Mouse (Mus musculus) urinary bladder, adult 2 months (tissue): ENCODE measurements at regions not wholly inside any gene's neighbourhood (a gene's known extent, or its start where the extent isn't known, plus 50 kb on each side); places are given as distances from the start of the nearest gene placed in this dataset.

Experiments
- DNase-seq: peaks from one replicate; pipeline ENCODE4 v3.0.0; 2022; ENCODE audit warnings: low spot score

- DNase-seq: no peak
Observed at GRCm38 (mm10) chr13:107880551-107880950, 163.7 kb upstream of the Smim15 start.

GRCm38 (mm10) chr13:107879535-107879934 lies 164.7 kb upstream of the Smim15 start:
- DNase-seq: no peak

DNA sequence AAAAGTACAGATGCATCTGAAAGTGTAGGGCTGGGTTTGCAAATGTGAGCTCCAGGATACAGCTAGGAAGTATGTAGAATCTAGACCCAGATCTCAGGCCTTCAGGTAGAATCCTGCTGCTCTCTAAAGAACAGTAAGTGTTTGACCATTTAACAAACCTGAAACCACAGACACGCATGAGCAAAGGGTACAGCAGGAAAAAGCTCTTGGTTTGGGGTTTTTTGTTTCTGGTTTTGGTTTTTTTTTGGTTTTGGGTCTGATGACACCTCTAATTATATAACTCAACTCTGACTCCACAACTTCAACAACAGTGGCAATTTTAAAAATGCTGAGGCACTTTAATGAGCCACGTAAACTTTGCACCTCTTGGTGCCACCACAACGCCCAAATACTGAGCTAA lies 165.3 kb upstream of the Smim15 start:
- DNase-seq: no peak

DNA sequence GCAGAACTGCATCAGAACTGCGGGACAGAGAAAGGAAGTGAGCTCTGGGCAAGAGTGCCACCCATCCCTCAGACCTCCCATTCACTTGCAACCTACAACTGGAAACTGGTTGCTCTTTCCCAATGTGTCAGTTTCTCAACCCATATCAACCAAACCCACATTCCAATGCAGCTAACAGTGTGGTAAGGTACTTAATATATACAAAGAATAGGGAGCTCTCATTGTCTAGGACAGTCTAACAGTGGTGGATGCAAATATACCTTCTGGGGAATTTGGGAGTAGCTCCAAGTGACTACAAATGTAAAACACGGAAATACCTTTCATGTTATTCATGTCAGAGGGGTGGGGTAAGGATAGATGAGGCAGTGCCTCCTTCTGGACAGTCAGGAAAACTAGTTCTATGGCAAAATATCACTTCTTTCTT lies 171.0 kb upstream of the Smim15 start:
- DNase-seq: no peak

GRCm38 (mm10) chr13:107872574-107872973 lies 171.7 kb upstream of the Smim15 start:
- no peak for DNase-seq

GRCm38 (mm10) chr13:107872137-107872536 lies 172.1 kb upstream of the Smim15 start:
- no peak for DNase-seq

DNA sequence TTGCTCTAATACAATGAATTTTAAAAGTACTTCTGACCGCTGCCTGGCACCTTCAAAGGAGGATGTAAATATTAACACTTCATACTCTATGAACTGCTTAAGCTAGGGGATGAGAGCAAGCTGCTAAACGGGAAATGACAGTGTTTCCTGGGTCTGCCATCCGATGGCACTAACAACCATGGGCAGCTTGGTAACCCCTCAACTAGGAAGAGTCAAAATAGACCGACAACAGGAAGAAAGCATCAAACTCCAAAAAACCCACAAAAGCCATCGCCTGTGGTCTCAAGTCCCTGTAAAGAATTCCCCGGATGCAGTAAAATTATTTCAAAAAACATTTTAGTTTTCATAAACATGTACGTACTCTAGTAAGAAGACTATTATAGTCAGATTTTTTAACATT lies 175.3 kb upstream of the Smim15 start:
- DNase-seq: no peak

DNA sequence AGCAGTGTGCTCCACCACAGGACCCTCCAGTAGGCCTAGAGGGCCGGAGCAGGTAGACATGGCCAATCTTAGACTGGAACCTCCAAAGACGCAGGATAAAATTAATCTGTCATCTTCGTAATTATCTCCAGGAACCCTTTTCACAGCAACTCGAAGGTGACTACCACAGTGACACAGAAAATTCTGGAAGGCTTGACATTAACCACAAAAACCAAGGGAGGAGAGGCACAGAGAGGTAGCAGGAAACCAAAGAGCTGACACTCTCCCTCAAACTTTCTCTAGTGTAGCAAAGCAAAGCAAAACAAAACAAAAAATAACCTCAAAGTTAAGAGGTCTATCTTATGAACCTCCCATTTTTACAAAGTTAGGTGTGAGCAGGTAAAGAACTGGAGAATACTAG lies 177.4 kb upstream of the Smim15 start:
- no peak for DNase-seq

- no peak for DNase-seq
Observed at GRCm38 (mm10) chr13:107862793-107863654, 181.2 kb upstream of the Smim15 start.

- DNase-seq: no peak
Observed at GRCm38 (mm10) chr13:107861384-107862134, 182.7 kb upstream of the Smim15 start.

DNA sequence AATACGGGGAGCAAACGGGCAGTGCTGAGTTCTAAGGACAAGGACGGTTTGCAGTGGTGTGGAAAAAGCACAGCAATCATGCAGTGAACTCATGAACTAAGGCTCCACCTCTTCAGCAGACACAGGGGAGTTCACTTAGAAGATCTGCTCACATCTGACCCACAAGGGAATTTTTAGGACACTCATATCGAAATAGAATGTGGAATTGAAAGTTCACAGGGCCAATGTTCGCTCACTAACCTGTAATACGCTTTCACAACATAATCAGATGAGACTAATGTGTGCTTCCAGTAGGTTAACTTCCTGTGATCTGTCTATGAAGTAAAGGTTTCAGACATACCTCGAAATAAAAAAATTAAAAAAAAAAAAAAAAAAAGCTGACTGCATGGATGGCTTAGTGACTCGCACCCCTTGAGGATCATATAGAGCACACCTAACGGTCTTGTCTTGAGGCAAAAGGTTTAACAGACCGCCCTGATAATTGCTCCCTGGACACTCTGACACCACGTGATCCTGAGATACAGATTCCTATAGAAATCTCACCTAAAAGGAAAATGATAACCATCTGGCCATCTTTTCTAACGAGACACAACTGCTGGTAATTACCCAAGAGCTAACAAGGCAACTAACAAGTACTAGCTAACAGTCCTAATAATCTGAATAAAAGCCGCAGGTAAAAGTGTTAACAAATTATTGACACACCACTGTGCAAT lies 187.0 kb upstream of the Smim15 start:
- DNase-seq: no peak

DNA sequence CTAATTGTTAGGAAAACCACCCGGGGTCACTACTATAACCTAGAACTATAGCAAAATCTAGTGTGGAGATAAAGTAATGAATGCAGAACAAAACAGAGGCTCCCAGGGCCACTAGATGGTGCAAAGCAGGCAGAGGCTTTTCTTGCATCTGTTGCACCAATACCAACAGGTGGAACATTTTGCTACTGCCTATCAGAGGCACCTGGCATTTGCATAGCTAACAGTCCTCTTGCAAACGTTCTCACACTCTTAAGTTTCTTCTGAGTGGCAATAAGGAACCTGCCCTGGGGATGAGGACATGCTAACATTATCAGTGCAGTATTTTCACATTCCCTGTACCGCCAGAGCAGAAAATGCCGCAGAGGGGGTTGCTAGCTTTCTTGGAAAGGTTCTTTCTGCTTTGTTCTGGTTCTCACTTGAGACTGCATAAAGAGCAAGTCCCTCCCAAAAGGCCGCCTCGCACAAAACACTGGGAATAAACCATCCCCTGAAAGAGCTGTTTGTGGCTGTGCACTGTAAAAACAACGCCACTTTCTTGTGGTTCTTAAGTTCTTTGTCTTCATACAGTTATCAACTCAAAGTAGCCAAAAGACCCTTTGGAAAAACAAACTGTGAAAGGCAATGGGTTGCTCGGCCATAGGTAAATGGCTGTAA lies 193.2 kb upstream of the Smim15 start:
- no peak for DNase-seq

- DNase-seq: no peak
Observed at GRCm38 (mm10) chr13:107848871-107849270, 195.4 kb upstream of the Smim15 start.

DNA sequence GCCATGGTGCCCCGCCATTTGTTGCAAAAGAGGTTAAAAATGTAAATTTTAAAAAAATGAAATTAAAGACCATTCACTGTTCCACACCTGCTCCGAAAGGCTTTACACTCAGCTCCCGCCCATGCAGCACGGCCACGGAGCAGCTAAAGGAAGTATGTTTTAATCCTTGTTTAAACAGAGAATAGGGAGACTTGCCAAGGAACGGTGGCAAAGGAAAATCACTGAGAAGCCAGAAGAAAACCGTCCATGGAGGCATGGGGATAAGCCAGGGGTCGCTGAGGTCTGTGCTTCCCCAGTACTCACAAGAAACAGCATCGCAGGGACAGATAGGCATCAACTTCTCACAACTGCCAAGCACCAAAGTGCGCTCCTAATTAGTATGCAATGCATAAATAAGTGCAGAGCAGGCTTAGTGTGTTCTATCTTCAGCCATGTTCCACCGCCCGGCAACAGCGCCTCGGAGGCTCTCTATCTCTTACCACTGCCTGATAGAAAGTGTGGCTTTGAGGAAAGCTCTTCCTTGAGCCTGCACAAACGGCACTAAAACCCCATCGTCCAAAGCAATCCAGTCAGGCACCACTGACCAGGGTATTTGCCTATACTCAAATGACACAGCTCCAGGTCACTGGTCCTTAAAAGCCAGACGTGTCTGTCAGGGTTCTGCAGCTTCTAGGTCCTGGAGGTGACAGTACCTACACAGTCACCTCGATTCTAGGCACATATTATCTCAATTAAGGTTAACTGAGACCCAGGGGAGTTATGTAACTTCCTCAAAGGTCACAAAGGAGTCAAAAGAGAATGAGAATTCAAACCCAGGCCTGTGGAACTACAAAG lies 196.8 kb upstream of the Smim15 start:
- DNase-seq: no peak

GRCm38 (mm10) chr13:107846621-107847178 lies 197.5 kb upstream of the Smim15 start:
- no peak for DNase-seq

DNA sequence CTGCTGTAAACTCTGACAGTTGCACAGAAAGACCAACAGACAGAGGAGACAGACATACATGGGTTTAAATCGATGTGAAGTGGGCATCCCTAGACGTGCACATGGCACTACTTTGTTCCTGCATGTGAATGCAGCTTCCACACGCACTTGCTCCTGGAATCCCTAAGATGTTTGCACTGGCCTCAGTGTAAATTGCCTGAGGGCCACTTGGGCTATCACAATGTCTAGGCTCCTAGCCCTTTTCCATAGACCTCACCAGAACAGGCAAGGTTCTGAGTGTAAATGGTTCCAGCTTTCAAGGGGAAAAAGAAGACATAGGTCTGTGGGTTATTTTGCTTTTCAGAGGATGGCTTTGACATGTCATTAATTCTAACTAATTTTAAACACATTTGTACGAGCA lies 198.4 kb upstream of the Smim15 start:
- DNase-seq: no peak

- no peak for DNase-seq
Observed at GRCm38 (mm10) chr13:107844085-107844484, 200.2 kb upstream of the Smim15 start.

- DNase-seq: no peak
Observed at GRCm38 (mm10) chr13:107838126-107838715, 206.0 kb upstream of the Smim15 start.

DNA sequence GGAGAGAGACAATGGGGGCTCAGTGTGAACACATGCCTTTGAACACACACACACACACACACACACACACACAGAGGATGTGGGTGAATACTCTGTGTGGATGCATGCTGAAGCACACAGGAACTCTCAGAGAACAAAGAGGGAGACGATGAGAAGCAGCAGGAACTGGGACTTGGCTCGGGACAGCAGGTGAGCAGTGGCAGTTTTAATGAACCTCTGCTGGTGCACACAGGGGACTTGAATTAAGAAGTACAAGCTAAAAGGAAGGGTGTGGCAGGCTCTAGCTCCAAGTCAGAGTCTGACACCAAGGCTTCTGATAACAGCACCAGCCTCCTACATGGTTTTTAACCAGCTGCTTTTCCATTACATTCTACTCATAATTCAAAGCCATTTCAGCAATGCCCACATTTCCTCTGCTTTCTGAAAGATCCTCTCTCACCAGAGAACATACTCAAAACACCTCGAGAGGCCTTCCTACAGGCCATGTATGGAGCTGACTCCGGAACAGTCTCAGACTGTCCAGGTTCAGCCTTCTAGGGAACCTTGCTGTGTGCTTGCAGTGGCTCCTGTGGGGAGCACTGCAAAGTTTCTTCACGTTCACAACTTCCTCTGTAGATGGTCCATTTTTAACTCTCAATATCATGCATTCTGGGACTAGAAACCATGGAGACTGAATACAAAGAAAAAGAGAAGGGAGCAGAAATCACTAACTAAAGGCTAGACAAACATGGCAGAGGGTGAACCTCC lies 206.9 kb upstream of the Smim15 start:
- DNase-seq: no peak
